Comparison of ENCODE assay signal across 8 mouse cellular contexts in the genomic region with DNA sequence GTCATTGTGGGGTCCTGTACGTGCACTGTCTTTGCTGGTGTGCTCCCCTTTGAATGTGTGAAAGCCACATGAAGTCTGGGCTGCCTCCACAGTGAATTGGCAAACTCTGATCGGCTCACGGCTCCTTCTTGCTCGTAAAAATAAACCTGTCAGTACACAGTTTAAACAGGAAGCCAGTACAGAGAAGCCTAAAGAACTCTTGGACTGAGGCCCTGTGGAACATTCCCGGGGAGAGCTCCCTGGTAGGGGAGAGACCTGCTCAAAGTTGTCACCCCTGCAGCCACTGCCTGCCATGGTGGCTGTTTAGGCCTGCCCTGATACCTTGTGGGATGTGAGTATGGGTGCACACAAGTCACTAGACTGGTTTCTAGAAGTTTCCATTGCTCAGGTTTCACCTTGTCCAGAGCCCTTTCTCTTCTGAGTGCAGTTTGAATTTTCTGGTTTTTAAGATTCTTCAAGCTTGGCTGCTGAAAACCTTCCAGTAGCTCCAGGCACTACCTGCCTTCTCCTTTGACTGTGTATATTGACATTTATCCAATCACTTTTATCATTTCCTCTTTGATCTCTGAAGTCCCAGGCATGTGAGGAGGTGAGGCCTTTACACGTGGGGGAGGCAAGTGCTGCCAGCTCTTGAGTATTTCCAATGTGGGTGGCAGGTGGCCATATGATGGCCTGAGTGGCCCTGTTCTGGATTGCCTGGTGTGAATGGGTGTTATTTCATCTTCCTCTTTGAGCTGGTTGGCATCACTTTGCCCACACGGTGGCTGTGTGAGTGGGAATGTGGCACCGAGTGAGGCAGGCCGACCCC. TPM values are rescaled to one million over a fixed set of nuclear protein-coding genes. Genes with fewer than 3 reads are reported as not detected.
A peak's percentile ranks its signal among the peaks of the same experiment; 100 is the strongest.
DNase-seq lines count a peak whose midpoint lies in the region; ATAC-seq and TF ChIP-seq lines count a peak whose summit lies in the region.

No protein-coding gene starts in this region.

- no peak for TF ChIP-seq POLR2A in limb, embryonic 14.5 days (IDR thresholded peaks at IDR 0.05; ENCODE audit: borderline replicate concordance, extremely low read depth, insufficient read depth, insufficient read length)

- H3K27me3 ChIP-seq in heart, embryonic 12.5 days (replicated peaks), result no peaks in the 10 kb centered on the region
- H3K27me3 ChIP-seq in limb, embryonic 14.5 days (ENCODE audit: control insufficient read depth, insufficient read depth, low read length), result no peaks in the 10 kb centered on the region
- no peaks in the 10 kb centered on the region for H3K27me3 ChIP-seq in forebrain, embryonic 10.5 days (ENCODE audit: poor library complexity, severe bottlenecking)
- H3K27me3 ChIP-seq in midbrain, embryonic 13.5 days, result no peaks in the 10 kb centered on the region

- H3K9ac ChIP-seq in heart, embryonic 12.5 days, result peak overlapping the region; percentile 21; the same call in 1 of the 2 replicates
- peak overlapping the region; percentile 6; the same call in 1 of the 2 replicates for H3K9ac ChIP-seq in limb, embryonic 14.5 days (ENCODE audit: low read depth, low read length, severe bottlenecking)
- no peak overlapping the region; the same call in 1 of the 2 replicates for H3K9ac ChIP-seq in midbrain, embryonic 13.5 days (replicated peaks)

- 51% methylated on average over 9 of the region's 9 CpGs for WGBS in heart, embryonic 12.5 days
- WGBS in limb, embryonic 14.5 days, result 33% methylated on average over 9 of the region's 9 CpGs
- 81% methylated on average over 9 of the region's 9 CpGs for WGBS in forebrain, embryonic 10.5 days
- 88% methylated on average over 9 of the region's 9 CpGs for WGBS in midbrain, embryonic 13.5 days

- H3K4me2 ChIP-seq in heart, embryonic 12.5 days, result no peak overlapping the region
- H3K4me2 ChIP-seq in limb, embryonic 14.5 days (replicated peaks; ENCODE audit: low read depth, low read length, severe bottlenecking), result peak overlapping the region; percentile 16
- no peak overlapping the region for H3K4me2 ChIP-seq in midbrain, embryonic 13.5 days (replicated peaks)

- H3K27ac ChIP-seq in heart, embryonic 12.5 days (ENCODE audit: poor library complexity, severe bottlenecking), result peak overlapping the region; percentile 71
- peak overlapping the region; percentile 67 for H3K27ac ChIP-seq in limb, embryonic 14.5 days (replicated peaks; ENCODE audit: low read depth, low read length)
- H3K27ac ChIP-seq in forebrain, embryonic 10.5 days, result no peak overlapping the region
- H3K27ac ChIP-seq in midbrain, embryonic 13.5 days, result no peak overlapping the region

- peaks cover 3% of the 10 kb centered on the region; the same call in 1 of the 2 replicates for H3K36me3 ChIP-seq in heart, embryonic 12.5 days
- peaks cover 5% of the 10 kb centered on the region; the same call in 1 of the 2 replicates for H3K36me3 ChIP-seq in limb, embryonic 14.5 days (ENCODE audit: control insufficient read depth, insufficient read depth, low read length)
- peaks cover 23% of the 10 kb centered on the region for H3K36me3 ChIP-seq in forebrain, embryonic 10.5 days (replicated peaks)
- H3K36me3 ChIP-seq in midbrain, embryonic 13.5 days, result peaks cover 12% of the 10 kb centered on the region

- H3K4me1 ChIP-seq in heart, embryonic 12.5 days (replicated peaks), result peaks cover 83% of the 10 kb centered on the region
- H3K4me1 ChIP-seq in limb, embryonic 14.5 days (ENCODE audit: control insufficient read depth, insufficient read depth, low read length), result peaks cover 35% of the 10 kb centered on the region
- peaks cover 74% of the 10 kb centered on the region for H3K4me1 ChIP-seq in forebrain, embryonic 10.5 days
- H3K4me1 ChIP-seq in midbrain, embryonic 13.5 days (replicated peaks), result peaks cover 61% of the 10 kb centered on the region

- ATAC-seq in heart, embryonic 12.5 days (ENCODE audit: insufficient number of reproducible peaks, low FRiP score), result no peak
- no peak for ATAC-seq in limb, embryonic 14.5 days (ENCODE audit: low FRiP score, low read depth)
- no peak for ATAC-seq in midbrain, embryonic 13.5 days

- peak; percentile 46 for DNase-seq in gastrocnemius, adult 18-20 months (ENCODE audit: low spot score)
- no peak for DNase-seq in gastrocnemius, postnatal 10 days
- peak; percentile 47 for DNase-seq in CD4-positive helper T cell, adult 2 months (ENCODE audit: low read depth, low spot score)
- peak; percentile 66 for DNase-seq in limb, embryonic 14.5 days (ENCODE audit: low spot score)
- no peak for DNase-seq in ovary, adult 18-20 months (ENCODE audit: low spot score)
- no peak for DNase-seq in forebrain, embryonic 10.5 days (ENCODE audit: extremely low spot score, low spot score)

- H3K4me3 ChIP-seq in heart, embryonic 12.5 days, result no peak overlapping the region
- H3K4me3 ChIP-seq in limb, embryonic 14.5 days (replicated peaks; ENCODE audit: low read length), result no peak overlapping the region
- no peak overlapping the region for H3K4me3 ChIP-seq in forebrain, embryonic 10.5 days
- H3K4me3 ChIP-seq in midbrain, embryonic 13.5 days (replicated peaks), result no peak overlapping the region

- no peaks in the 10 kb centered on the region for H3K9me3 ChIP-seq in heart, embryonic 12.5 days (replicated peaks)
- no peaks in the 10 kb centered on the region for H3K9me3 ChIP-seq in limb, embryonic 14.5 days (ENCODE audit: control insufficient read depth, low read length)
- no peaks in the 10 kb centered on the region for H3K9me3 ChIP-seq in forebrain, embryonic 10.5 days
- no peaks in the 10 kb centered on the region for H3K9me3 ChIP-seq in midbrain, embryonic 13.5 days

RNA-seq across cellular contexts. Expression of a gene that starts 8.4 kb away (rescaled TPM):
- total RNA-seq in gastrocnemius, adult 18-20 months (2021), result 10 to 100 TPM; 17.6 to 18.5 TPM
- 10 to 100 TPM; 17.8 to 21.6 TPM for total RNA-seq in gastrocnemius, postnatal 10 days (2021)
- polyA plus RNA-seq in heart, embryonic 12.5 days (2016; fragmentation: Nextera tagmentation; extraction: Ambion mirVana), result 28.9 and 29.6 TPM in 2 replicates
- polyA plus RNA-seq in limb, embryonic 14.5 days (2012; rRNA removed), result 36.2 and 41.7 TPM in 2 replicates
- 30.5 and 35.9 TPM in 2 replicates for polyA plus RNA-seq in limb, embryonic 14.5 days (2014; fragmentation: Nextera tagmentation; extraction: Ambion mirVana)
- 43.8 and 44.7 TPM in 2 replicates for polyA plus RNA-seq in forebrain, embryonic 10.5 days (2016; fragmentation: Nextera tagmentation; extraction: Ambion mirVana)
- 46.0 and 50.8 TPM in 2 replicates for polyA plus RNA-seq in midbrain, embryonic 13.5 days (2015; fragmentation: Nextera tagmentation; extraction: Ambion mirVana)

RNA-seq across cellular contexts. Expression of a gene that starts 24.6 kb away (rescaled TPM):
- 1 to 10 TPM; 3.1 to 6.6 TPM for total RNA-seq in gastrocnemius, adult 18-20 months (2021)
- 1 to 10 TPM; 6.2 to 9.8 TPM for total RNA-seq in gastrocnemius, postnatal 10 days (2021)
- polyA plus RNA-seq in heart, embryonic 12.5 days (2016; fragmentation: Nextera tagmentation; extraction: Ambion mirVana), result 7.1 and 8.0 TPM in 2 replicates
- polyA plus RNA-seq in limb, embryonic 14.5 days (2012; rRNA removed), result 18.4 and 21.3 TPM in 2 replicates
- 6.4 and 8.6 TPM in 2 replicates for polyA plus RNA-seq in limb, embryonic 14.5 days (2014; fragmentation: Nextera tagmentation; extraction: Ambion mirVana)
- polyA plus RNA-seq in forebrain, embryonic 10.5 days (2016; fragmentation: Nextera tagmentation; extraction: Ambion mirVana), result 13.6 and 14.7 TPM in 2 replicates
- polyA plus RNA-seq in midbrain, embryonic 13.5 days (2015; fragmentation: Nextera tagmentation; extraction: Ambion mirVana), result 8.3 and 9.3 TPM in 2 replicates

Comparison
In these comparisons a context has a peak if more than half of its experiments do, and no peak if none do; other contexts are left out.
1. DNase-seq: peak in gastrocnemius, adult 18-20 months (single experiment), CD4-positive helper T cell, adult 2 months (single experiment) and limb, embryonic 14.5 days (single experiment); none in gastrocnemius, postnatal 10 days (single experiment), ovary, adult 18-20 months (single experiment) and forebrain, embryonic 10.5 days (single experiment).
2. H3K27ac ChIP-seq: peak in heart, embryonic 12.5 days (single experiment) and limb, embryonic 14.5 days (single experiment); none in forebrain, embryonic 10.5 days (single experiment) and midbrain, embryonic 13.5 days (single experiment).